Mouse (Mus musculus) heart, adult 2 months (tissue): ENCODE results near the gene Prkaca. TPM values are rescaled to one million over a fixed set of nuclear protein-coding genes. Genes with fewer than 3 reads are reported as not detected.
A peak's percentile ranks its signal among the peaks of the same experiment; 100 is the strongest.
"Not testable (repeated sequence)": the region's sequence is repeated elsewhere in the genome, so short reads cannot be mapped to it uniquely, and the experiment has no call there.

Experiments used
- DNase-seq, 2 experiments: peaks; one replicate each; pipeline ENCODE4 v3.0.0; 2021
- H3K27ac ChIP-seq: fragments of 200-600 bp; 2 replicates; pipeline ENCODE4 v1.8.1; 2022
- H3K27me3 ChIP-seq: fragments of 200-500 bp; 2 replicates; pipeline ENCODE4 v1.6.1; 2012; ENCODE audit warnings: mild to moderate bottlenecking, low read length, inconsistent platforms, mixed read lengths; ENCODE audit not compliant: control insufficient read depth, insufficient read depth
- H3K36me3 ChIP-seq: fragments of 200-500 bp; 2 replicates; pipeline ENCODE4 v1.6.1; 2012; ENCODE audit warnings: low read length, inconsistent platforms; ENCODE audit not compliant: control insufficient read depth, insufficient read depth
- H3K4me1 ChIP-seq: fragments of 200-500 bp; 2 replicates; pipeline ENCODE4 v1.6.1; 2011; ENCODE audit warnings: low read length; ENCODE audit not compliant: control insufficient read depth, insufficient read depth
- H3K4me3 ChIP-seq: fragments of 200-600 bp; 2 replicates; pipeline ENCODE4 v1.8.1; 2022
- H3K79me2 ChIP-seq: fragments of 200-500 bp; replicated peaks from 2 replicates; pipeline ENCODE4 v1.6.1; 2012; ENCODE audit warnings: mild to moderate bottlenecking, inconsistent platforms, low read length, moderate library complexity, mixed read lengths; ENCODE audit not compliant: control insufficient read depth, insufficient read depth
- H3K9ac ChIP-seq: fragments of 200-500 bp; 2 replicates; pipeline ENCODE4 v1.6.1; 2012; ENCODE audit warnings: low read depth, mild to moderate bottlenecking, control low read depth, inconsistent platforms, low read length, mixed read lengths
- CTCF ChIP-seq: fragments of 200-600 bp; IDR thresholded peaks from 2 replicates; pipeline ENCODE4 v1.8.1; 2022; ENCODE audit warnings: antibody characterized with exemption, mild to moderate bottlenecking, moderate library complexity
- EP300 ChIP-seq: fragments of 200-500 bp; IDR thresholded peaks from 2 replicates; pipeline ENCODE4 v1.6.1; 2011; ENCODE audit warnings: low read depth, low read length, control low read depth; ENCODE audit not compliant: insufficient read depth
- POLR2A ChIP-seq: fragments of 200-500 bp; IDR thresholded peaks from 2 replicates; pipeline ENCODE4 v1.6.1; 2011; ENCODE audit warnings: mild to moderate bottlenecking, low read depth, low read length, control low read depth; ENCODE audit not compliant: insufficient read depth
- WGBS: fragments of 180-500 bp; shearing (Covaris S2); methylation state at CpG from one replicate; pipeline ENCODE4 v1.1.7; 2018; 5-methylcytosine and 5-hydroxymethylcytosine counted together
- intact Hi-C: fragments of 180-260 bp; cut with DNase I; formaldehyde crosslinking; loops from one replicate; pipeline ENCODE4 v1.15.1; 2025
- polyA plus RNA-seq: library from polyadenylated mRNA; depleted of rRNA; stranded (reverse); fragments of >200 nt; gene quantifications from 2 replicates; pipeline ENCODE4 v1.2.3, GENCODE M21; 2012
- total RNA-seq, 2 experiments: library from RNA; stranded (reverse); gene quantifications; 2 replicates each; pipeline ENCODE4 v1.2.3; 2021

The Prkaca gene
- total and polyA plus RNA-seq, 3 experiments, result 239 to 331 (median 306) TPM

GRCm38 (mm10) chr8:83999825-84000224, 27.0 kb downstream of the Prkaca start:
- Histone ChIP-seq H3K36me3 (no peaks in the 10 kb centered on the region), H3K27ac (no peak overlapping the region), H3K4me3 (no peak overlapping the region), H3K4me1 (peaks cover 5% of the 10 kb centered on the region), H3K9ac (no peak overlapping the region), H3K79me2 (no peaks in the 10 kb centered on the region), H3K27me3 (no peaks in the 10 kb centered on the region)
- WGBS, result 94% methylated on average over 2 of the region's 2 CpGs
- no peak for TF ChIP-seq CTCF
- TF ChIP-seq POLR2A, result no peak
- TF ChIP-seq EP300, result no peak
- DNase-seq, result no peak
- intact Hi-C loops, result loop anchor here (2.0 to 5.0 kb wide), 2 partner anchors 45 to 258 kb away; partner anchors contain the start of genes Adgre5, Asf1b and Gm10644

- H3K9ac ChIP-seq, result no peak within 1 kb of the TSS
- no peak within 1 kb of the TSS for H3K4me3 ChIP-seq
- WGBS, result 73% methylated on average over 59 of the region's 61 CpGs
Measured at GRCm38 (mm10) chr8:84001281-84002000, 28.6 kb downstream of the Prkaca start, which contains the start of gene 1700067K01Rik. 1700067K01Rik (plus strand) TSS chr8:84001502.

GRCm38 (mm10) chr8:84002957-84003611, 30.3 kb downstream of the Prkaca start:
- Histone ChIP-seq H3K9ac (no peak overlapping the region), H3K27ac (no peak overlapping the region), H3K4me1 (peaks cover 7% of the 10 kb centered on the region), H3K27me3 (no peaks in the 10 kb centered on the region), H3K79me2 (no peaks in the 10 kb centered on the region), H3K36me3 (no peaks in the 10 kb centered on the region), H3K4me3 (no peak overlapping the region)
- 67% methylated on average over 12 of the region's 12 CpGs for WGBS
- DNase-seq, result no peak
- intact Hi-C loops, result no loop called here
- TF ChIP-seq POLR2A (no peak), EP300 (no peak), CTCF (no peak)

More at GRCm38 (mm10) chr8:84001281-84002000, 28.6 kb downstream of the Prkaca start, which contains the start of gene 1700067K01Rik:
- peaks cover 7% of the 10 kb centered on the region for H3K4me1 ChIP-seq
- H3K27me3 ChIP-seq, result no peaks in the 10 kb centered on the region
- no peaks in the 10 kb centered on the region for H3K36me3 ChIP-seq
- DNase-seq, result no peak
- no peak within 1 kb of the TSS for H3K27ac ChIP-seq
- intact Hi-C loops, result no loop called here
- no peaks in the 10 kb centered on the region for H3K79me2 ChIP-seq
- no peak for TF ChIP-seq EP300
- no peak for TF ChIP-seq CTCF
- no peak for TF ChIP-seq POLR2A

DNA sequence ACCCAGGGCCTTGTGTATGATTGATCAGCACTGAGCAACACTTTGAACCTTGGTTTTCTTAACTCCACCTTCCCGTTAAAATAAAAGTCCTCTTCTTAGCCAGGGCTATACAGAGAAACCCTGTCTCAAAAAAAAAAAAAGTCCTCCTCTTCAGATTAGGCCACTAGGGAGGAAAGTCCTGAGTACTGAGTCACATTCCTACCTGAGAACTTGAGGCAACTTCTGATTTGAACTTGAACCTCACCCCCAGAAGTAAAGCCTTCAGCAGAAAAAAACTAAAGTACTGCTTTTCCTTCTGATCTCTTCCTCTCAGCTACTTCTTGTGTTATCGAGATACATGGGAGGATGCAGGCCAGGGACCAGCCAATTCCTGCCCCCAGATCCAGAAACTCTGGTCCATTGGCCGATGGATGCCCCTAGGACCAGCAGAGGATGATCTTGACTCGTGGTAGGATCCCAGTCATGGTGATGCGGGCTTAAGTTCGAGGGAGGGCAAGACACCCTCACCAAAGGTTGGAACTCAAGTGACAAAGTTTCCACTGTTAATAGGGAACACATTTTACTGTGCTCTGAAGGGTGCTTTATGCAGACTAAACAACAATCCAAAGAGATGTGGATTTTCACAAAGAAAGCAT, 30.9 kb downstream of the Prkaca start:
- Histone ChIP-seq H3K4me3 (peak overlapping the region; percentile 63), H3K9ac (no peak overlapping the region)

GRCm38 (mm10) chr8:84004533-84005201, 31.9 kb downstream of the Prkaca start:
- Histone ChIP-seq H3K4me1 (peaks cover 4% of the 10 kb centered on the region), H3K9ac (peak overlapping the region; percentile 84), H3K36me3 (no peaks in the 10 kb centered on the region), H3K27ac (peak overlapping the region; percentile 87), H3K4me3 (peak overlapping the region; percentile 63), H3K79me2 (no peaks in the 10 kb centered on the region), H3K27me3 (no peaks in the 10 kb centered on the region)
- intact Hi-C loops, result no loop called here
- peak; percentile 96 for DNase-seq
- TF ChIP-seq CTCF, result no peak
- peak; percentile 76 for TF ChIP-seq POLR2A
- peak; percentile 24; the same call in 1 of the 2 replicates for TF ChIP-seq EP300
- under 1% methylated on average over 30 of the region's 30 CpGs for WGBS

More for the DNA sequence above, 30.9 kb downstream of the Prkaca start:
- no peak for DNase-seq
- H3K27me3 ChIP-seq, result no peaks in the 10 kb centered on the region
- no peaks in the 10 kb centered on the region for H3K79me2 ChIP-seq
- peaks cover 5% of the 10 kb centered on the region for H3K4me1 ChIP-seq
- no peaks in the 10 kb centered on the region for H3K36me3 ChIP-seq
- WGBS, result 65% methylated on average over 6 of the region's 6 CpGs
- TF ChIP-seq CTCF (no peak), POLR2A (no peak), EP300 (no peak)
- peak overlapping the region; percentile 87; the same call in 1 of the 2 replicates for H3K27ac ChIP-seq
- intact Hi-C loops, result no loop called here

DNA sequence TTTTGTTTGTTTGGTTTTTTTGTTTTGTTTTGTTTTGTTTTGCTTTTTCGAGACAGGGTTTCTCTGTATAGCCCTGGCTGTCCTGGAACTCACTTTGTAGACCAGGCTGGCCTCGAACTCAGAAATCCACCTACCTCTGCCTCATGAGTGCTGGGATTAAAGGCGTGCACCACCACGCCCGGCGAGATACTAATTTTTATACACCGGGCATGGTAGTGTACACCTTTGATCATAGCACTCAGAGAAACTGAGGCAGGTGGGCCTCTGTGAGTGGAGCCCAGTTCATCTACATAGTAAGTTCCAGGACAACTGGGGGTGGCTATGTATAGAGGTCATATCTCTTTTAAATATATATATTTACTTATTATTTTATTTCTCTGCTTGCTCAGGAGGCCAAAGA, 32.7 kb downstream of the Prkaca start:
- H3K36me3 ChIP-seq, H3K27me3 ChIP-seq, H3K79me2 ChIP-seq, DNase-seq, H3K4me1 ChIP-seq, intact Hi-C loops, H3K9ac ChIP-seq, H3K4me3 ChIP-seq: not testable (repeated sequence)
- WGBS, result 92% methylated on average over 7 of the region's 7 CpGs
- H3K27ac ChIP-seq, result peak overlapping the region; percentile 87
